Mouse (Mus musculus) stomach, embryonic 14.5 days (tissue): Measurements from ENCODE around the gene Znrf3. TPM values are rescaled to one million over a fixed set of nuclear protein-coding genes. Genes with fewer than 3 reads are reported as not detected.

Experiments used
- ATAC-seq: fragments of 200-750 bp; cut with Nextera tagmentation; 2 replicates; pipeline ENCODE4 v1.8.0; 2017; ENCODE audit warnings: low read depth, moderate TSS enrichment; ENCODE audit not compliant: insufficient number of reproducible peaks, insufficient read depth, low FRiP score
- H3K27ac ChIP-seq: fragments of 300-500 bp; sonication (generic); 2 replicates; pipeline ENCODE4 v1.5.1; 2014; ENCODE audit warnings: mild to moderate bottlenecking, low read length, moderate library complexity, mixed read lengths
- H3K27me3 ChIP-seq: fragments of 300-500 bp; sonication (generic); 2 replicates; pipeline ENCODE4 v1.6.1; 2014; ENCODE audit warnings: low read length, control low read depth, mixed read lengths; ENCODE audit not compliant: control insufficient read depth, insufficient read depth
- H3K36me3 ChIP-seq: fragments of 300-500 bp; sonication (generic); 2 replicates; pipeline ENCODE4 v1.6.1; 2014; ENCODE audit warnings: mild to moderate bottlenecking, control low read depth, low read length, moderate library complexity, mixed read lengths; ENCODE audit not compliant: control insufficient read depth, insufficient read depth
- H3K4me1 ChIP-seq: fragments of 300-500 bp; sonication (generic); 2 replicates; pipeline ENCODE4 v1.6.1; 2014; ENCODE audit warnings: low read length, control low read depth, mixed read lengths; ENCODE audit not compliant: control insufficient read depth, insufficient read depth
- H3K4me2 ChIP-seq: fragments of 300-500 bp; sonication (generic); replicated peaks from 2 replicates; pipeline ENCODE4 v1.6.1; 2014; ENCODE audit warnings: low read depth, low read length, control low read depth
- H3K4me3 ChIP-seq: fragments of 300-500 bp; sonication (generic); 2 replicates; pipeline ENCODE4 v1.5.1; 2014; ENCODE audit warnings: low read depth, low read length, control low read depth
- H3K9ac ChIP-seq: fragments of 300-500 bp; sonication (generic); replicated peaks from 2 replicates; pipeline ENCODE4 v1.6.1; 2014; ENCODE audit warnings: low read depth, mild to moderate bottlenecking, control low read depth, low read length, moderate library complexity, mixed read lengths
- H3K9me3 ChIP-seq: fragments of 300-500 bp; sonication (generic); 2 replicates; pipeline ENCODE4 v1.6.1; 2016; ENCODE audit warnings: low read depth, low read length, control low read depth; ENCODE audit not compliant: control insufficient read depth
- WGBS: fragments of 180-500 bp; shearing (Covaris S2); extraction: QIAGEN DNeasy Blood & Tissue Kit; methylation state at CpG from one replicate; pipeline ENCODE4 v1.1.7; 2014; 5-methylcytosine and 5-hydroxymethylcytosine counted together
- polyA plus RNA-seq: library from polyadenylated mRNA; unstranded; fragments of >200 nt; fragmentation: Nextera tagmentation; extraction: Ambion mirVana; gene quantifications from 2 replicates; pipeline ENCODE4 v1.2.1, GENCODE M21; 2014

Znrf3 gene
- polyA plus RNA-seq, 1 experiment from 2014 or later = 19.7 TPM

DNA sequence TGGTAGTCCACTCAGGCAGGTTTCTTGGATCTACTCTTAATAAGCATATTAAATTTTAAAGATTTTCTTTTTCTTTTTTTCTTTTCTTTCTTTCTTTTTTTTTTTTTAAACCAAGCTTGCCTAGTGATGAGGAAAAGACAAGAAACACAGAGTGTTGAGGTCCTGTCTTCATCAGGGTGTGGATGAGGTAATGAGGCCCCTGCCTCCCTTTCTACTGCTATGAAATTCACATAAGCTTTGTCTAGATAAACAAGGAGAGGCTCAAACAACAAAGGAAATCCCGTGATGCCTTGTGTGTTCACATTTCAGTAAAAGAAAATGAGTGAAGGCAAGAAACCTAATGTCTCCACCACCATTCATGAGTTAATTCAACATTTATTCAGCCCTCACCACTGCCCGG, 196.4 kb downstream of the Znrf3 start:
- Histone ChIP-seq H3K36me3 (no peaks in the 10 kb centered on the region), H3K9me3 (no peaks in the 10 kb centered on the region), H3K4me1 (peaks cover 24% of the 10 kb centered on the region), H3K4me3 (no peak overlapping the region), H3K9ac (no peak overlapping the region), H3K27ac (no peak overlapping the region), H3K4me2 (no peak overlapping the region), H3K27me3 (no peaks in the 10 kb centered on the region)
- ATAC-seq = no peak
- 58% methylated on average over 2 of the region's 2 CpGs for WGBS

DNA sequence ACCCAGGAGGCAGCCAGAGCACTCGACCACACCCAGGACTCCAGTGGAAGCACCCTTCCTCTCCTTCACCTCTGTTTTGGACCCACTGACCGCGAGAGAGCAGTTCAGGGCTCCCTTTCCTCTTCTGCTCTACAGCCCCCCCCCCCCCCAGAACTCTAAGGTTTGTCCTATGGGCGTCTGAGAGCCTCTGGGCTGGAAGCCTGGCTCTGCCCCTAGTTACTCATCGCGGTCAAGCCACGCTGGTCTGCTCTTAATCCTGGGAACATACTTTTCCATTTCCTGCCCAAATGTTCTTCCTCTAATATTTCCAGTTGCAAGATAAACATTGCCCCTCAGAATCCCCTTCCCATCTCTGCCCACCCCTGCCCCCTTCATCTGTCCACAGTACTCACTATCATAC, 199.2 kb downstream of the Znrf3 start:
- Histone ChIP-seq H3K9ac (no peak overlapping the region), H3K4me1 (peaks cover 36% of the 10 kb centered on the region), H3K4me3 (no peak overlapping the region), H3K36me3 (peaks cover 8% of the 10 kb centered on the region), H3K27ac (peak overlapping the region; percentile 35; the same call in 1 of the 2 replicates), H3K4me2 (no peak overlapping the region), H3K9me3 (no peaks in the 10 kb centered on the region), H3K27me3 (no peaks in the 10 kb centered on the region)
- WGBS = 63% methylated on average over 7 of the region's 7 CpGs
- ATAC-seq = no peak

DNA sequence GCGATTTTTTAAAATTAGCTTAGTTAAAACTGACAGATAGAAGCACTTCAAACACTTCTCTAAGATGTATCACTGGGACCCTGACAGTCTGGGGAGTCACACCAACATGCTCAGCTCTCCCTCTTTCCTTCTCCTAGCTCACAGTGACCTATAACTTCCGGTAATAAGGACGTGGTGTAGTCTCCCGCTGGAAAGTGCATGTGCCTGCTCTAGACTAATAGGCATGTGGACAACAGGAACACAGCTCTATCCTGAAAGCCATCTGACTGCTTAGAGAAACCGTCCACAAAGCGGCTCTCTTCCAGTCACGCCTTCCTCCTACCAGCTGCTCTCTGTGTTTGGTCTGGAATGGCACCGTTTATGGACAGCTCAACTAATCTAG, 199.9 kb downstream of the Znrf3 start:
- Histone ChIP-seq H3K27me3 (no peaks in the 10 kb centered on the region), H3K9me3 (no peaks in the 10 kb centered on the region), H3K4me3 (no peak overlapping the region), H3K36me3 (peaks cover 8% of the 10 kb centered on the region), H3K27ac (peak overlapping the region; percentile 35; the same call in 1 of the 2 replicates), H3K4me1 (peaks cover 43% of the 10 kb centered on the region), H3K4me2 (peak overlapping the region; percentile 27), H3K9ac (no peak overlapping the region)
- 21% methylated on average over 8 of the region's 8 CpGs for WGBS
- no peak for ATAC-seq

DNA sequence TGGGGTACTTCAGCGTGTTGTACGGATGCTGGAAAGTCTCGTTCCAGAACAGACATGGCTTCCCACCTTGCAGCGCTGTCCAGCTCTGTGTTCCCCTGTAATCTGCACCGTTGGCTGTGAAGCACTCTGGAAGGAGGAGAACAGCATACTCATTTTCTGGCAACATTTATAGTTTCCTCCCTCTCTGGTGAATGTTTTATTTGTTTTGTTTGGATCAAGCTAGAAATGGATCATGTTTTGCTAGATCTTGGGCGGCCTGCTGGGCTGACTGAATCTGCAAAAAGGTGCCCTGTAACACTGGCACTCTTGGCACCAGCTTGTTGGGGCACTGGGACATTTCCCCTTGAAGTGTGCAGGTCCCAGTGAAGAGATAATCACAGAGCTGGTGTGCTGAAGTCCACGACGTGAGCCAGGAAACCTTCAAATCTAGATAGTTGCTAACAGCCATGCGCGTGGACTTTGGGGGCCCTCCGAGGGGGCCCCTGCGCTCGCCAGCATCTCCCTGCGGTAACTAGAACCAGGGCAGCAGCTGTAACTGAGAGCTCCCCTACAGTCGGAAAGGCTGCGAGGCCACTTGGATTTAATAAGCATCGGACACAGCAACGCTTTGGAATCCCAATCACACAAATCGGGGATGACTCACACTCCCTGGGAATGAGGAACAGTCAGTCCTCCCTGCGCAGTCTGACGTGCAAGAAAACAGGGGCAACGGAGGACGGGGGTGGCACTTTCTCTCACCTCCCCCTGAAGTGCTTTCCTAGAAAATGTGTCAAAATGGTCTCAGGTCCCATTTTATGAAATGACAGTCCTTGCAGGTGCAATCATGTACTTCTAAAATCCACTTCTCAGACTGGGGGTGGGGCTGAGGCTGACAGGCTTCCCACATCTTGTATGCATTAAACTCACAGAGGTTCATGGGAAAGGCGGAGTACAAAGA, 200.6 kb downstream of the Znrf3 start:
- ATAC-seq = 0 out of 2 replicates have a peak, but pooled peaks have one; percentile 7
- peak overlapping the region; percentile 58; the same call in 1 of the 2 replicates for H3K27ac ChIP-seq
- H3K27me3 ChIP-seq = no peaks in the 10 kb centered on the region
- H3K9ac ChIP-seq = no peak overlapping the region
- peaks cover 8% of the 10 kb centered on the region for H3K36me3 ChIP-seq
- 44% methylated on average over 24 of the region's 24 CpGs for WGBS
- no peaks in the 10 kb centered on the region for H3K9me3 ChIP-seq
- peaks cover 49% of the 10 kb centered on the region for H3K4me1 ChIP-seq
- H3K4me2 ChIP-seq = peak overlapping the region; percentile 27
- H3K4me3 ChIP-seq = no peak overlapping the region

DNA sequence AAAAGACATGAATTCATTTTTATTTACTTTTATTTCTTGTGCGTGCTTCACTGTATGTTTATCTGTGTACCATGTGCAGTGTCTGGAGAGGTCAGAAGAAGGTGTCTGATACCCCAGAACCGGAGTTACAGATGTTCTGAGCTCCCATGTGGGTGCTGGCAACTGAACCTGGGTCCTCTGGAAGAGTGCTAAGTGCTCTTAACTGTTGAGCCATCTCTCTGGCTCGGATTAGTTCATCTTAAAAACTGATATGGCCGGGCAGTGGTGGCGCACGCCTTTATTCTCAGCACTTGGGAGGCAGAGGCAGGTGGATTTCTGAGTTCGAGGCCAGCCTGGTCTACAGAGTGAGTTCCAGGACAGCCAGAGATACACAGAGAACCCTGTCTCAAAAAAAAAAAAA, 201.4 kb downstream of the Znrf3 start:
- no peak overlapping the region for H3K27ac ChIP-seq
- no peaks in the 10 kb centered on the region for H3K27me3 ChIP-seq
- ATAC-seq = no peak
- H3K9me3 ChIP-seq = no peaks in the 10 kb centered on the region
- WGBS = 95% methylated on average over 7 of the region's 7 CpGs
- H3K36me3 ChIP-seq = peaks cover 8% of the 10 kb centered on the region
- H3K4me2 ChIP-seq = no peak overlapping the region
- no peak overlapping the region for H3K9ac ChIP-seq
- H3K4me3 ChIP-seq = no peak overlapping the region
- peaks cover 52% of the 10 kb centered on the region for H3K4me1 ChIP-seq

DNA sequence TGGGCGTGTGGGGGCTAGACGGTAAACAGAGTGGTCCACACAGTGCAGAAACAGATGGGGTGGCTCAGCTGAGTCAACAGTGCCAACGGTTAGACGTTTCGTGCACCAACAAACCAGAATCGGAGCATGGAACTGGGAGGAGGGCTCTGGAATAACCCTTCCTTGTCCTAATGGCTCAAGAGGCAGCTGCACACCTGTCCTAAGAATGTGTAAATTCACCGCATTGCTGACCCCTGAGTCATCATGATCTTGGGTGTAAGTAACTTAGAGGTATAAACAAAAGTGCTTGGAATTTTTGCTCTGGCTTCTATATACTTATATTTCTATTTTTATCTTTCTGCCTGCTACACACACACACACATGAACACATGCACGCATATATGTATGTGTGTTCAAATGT, 202.5 kb downstream of the Znrf3 start:
- H3K9ac ChIP-seq = no peak overlapping the region
- 42% methylated on average over 8 of the region's 8 CpGs for WGBS
- peaks cover 11% of the 10 kb centered on the region for H3K36me3 ChIP-seq
- H3K9me3 ChIP-seq = no peaks in the 10 kb centered on the region
- no peaks in the 10 kb centered on the region for H3K27me3 ChIP-seq
- H3K4me1 ChIP-seq = peaks cover 52% of the 10 kb centered on the region
- no peak for ATAC-seq
- peak overlapping the region; percentile 63; the same call in 1 of the 2 replicates for H3K27ac ChIP-seq
- H3K4me2 ChIP-seq = no peak overlapping the region
- no peak overlapping the region for H3K4me3 ChIP-seq

DNA sequence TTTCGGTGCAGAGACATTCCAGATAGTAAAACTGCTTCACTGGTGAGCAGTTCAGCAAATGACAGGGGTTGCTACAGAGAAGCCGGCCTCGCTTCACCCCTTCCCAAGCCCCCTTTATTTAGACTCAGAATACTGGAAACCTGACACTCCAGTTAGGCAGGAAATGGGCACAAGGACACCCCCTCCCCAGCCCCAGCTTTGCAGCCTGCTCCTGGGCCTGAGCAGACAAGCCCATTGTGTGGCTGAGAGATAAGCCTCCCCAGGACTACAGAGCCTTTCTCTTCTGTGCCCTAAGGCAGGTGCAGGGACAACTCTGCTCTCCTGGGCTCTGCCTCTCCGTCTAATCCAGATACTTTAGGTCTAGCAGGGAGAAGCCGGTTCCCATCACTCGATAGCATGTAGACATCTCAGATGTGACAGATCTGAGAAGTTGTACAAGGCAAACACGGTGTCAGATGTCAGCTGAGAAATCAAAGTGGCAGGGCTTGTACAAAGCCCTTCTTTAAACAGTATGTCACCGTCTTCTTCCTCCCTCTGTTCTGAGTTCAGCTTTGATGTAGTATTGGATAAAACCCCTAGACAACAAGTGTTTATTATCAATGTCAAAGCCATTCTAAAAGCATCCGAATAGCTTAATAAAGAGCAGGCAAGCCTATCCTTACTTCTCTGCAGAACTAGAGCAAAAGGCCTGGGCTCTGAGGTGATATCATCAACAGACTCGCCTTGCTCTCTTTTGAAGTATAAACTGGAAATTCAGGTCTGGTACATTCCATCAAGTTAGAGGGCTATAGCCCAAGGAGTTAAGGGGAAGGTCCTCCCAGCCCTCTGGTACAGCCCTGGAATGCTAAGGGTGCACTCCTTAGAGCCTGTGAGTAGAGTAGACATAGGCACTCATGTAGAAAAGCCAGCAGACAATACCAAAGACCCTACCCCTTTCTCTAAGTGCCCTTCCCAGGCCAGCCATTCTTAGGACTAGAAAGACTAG, 204.6 kb downstream of the Znrf3 start:
- Histone ChIP-seq H3K4me2 (no peak overlapping the region; the same call in 1 of the 2 replicates), H3K27ac (peak overlapping the region; percentile 60), H3K4me1 (peaks cover 44% of the 10 kb centered on the region), H3K9me3 (no peaks in the 10 kb centered on the region), H3K9ac (no peak overlapping the region), H3K27me3 (no peaks in the 10 kb centered on the region), H3K36me3 (peaks cover 11% of the 10 kb centered on the region), H3K4me3 (no peak overlapping the region)
- peak; percentile 80 for ATAC-seq
- WGBS = 6% methylated on average over 10 of the region's 10 CpGs
